Comparison of ENCODE assay signal across 8 mouse cellular contexts in the genomic region with DNA sequence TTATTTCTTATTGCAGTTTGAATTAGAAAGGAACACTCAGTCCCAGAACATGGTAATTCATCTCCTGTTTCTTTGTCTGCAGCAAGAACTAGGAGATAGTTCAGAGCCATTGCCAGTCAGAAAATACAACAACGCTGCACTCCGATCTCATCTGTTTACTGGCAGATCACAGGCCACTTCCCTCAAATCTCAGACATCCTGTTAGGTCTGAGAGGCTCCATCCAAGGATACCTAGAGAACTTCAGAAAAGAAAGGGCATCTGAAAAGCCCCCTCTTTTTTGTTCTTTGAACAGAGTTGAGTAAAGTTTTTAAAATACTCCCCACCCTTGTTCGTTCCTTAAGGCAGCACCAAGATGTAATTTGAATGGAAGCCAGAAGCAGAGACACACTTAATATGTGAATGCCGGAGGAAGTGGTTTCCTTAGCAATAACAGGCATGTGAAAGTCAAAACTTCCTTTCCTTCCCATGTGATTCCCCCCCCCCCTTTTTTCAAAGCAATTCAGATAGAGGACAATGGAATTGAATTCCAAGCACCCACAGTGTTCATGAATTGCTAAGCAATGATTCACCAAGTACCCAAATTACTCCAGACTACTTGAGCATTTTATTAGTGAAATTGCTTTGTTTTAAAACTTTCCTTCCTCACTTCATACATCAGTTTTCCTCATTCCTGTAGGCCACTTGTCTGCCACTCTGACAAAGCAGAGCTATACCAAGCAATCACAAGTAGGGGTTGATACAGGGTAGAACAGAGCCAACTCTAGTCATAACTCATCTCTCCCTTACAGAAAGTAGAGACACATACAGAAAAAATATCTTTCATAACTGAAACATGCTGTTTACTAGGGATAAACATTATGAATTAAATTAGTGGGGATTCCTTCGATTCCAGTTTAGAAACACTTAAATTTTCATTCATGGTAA.
DNase-seq lines count a peak whose midpoint lies in the region; ATAC-seq and TF ChIP-seq lines count a peak whose summit lies in the region.

No protein-coding gene starts in this region.

- H3K9ac ChIP-seq in forebrain, embryonic 12.5 days = no peak overlapping the region
- H3K9ac ChIP-seq in midbrain, embryonic 14.5 days (replicated peaks; ENCODE audit: low read length) = no peak overlapping the region
- no peak overlapping the region for H3K9ac ChIP-seq in midbrain, embryonic 16.5 days (ENCODE audit: low read depth, low read length)
- no peak overlapping the region for H3K9ac ChIP-seq in hindbrain, embryonic 11.5 days (ENCODE audit: low read depth, low read length)

- no peaks in the 10 kb centered on the region for H3K27me3 ChIP-seq in forebrain, embryonic 10.5 days (ENCODE audit: poor library complexity, severe bottlenecking)
- H3K27me3 ChIP-seq in forebrain, embryonic 12.5 days = no peaks in the 10 kb centered on the region
- H3K27me3 ChIP-seq in midbrain, embryonic 14.5 days (ENCODE audit: control insufficient read depth, insufficient read depth, low read length) = no peaks in the 10 kb centered on the region
- H3K27me3 ChIP-seq in midbrain, embryonic 16.5 days (ENCODE audit: control insufficient read depth, insufficient read depth, low read depth, low read length) = no peaks in the 10 kb centered on the region
- no peaks in the 10 kb centered on the region for H3K27me3 ChIP-seq in hindbrain, embryonic 11.5 days (ENCODE audit: control insufficient read depth, insufficient read depth, low read length)
- H3K27me3 ChIP-seq in myocyte (ENCODE audit: control insufficient read depth, insufficient read depth, insufficient read length) = no peaks in the 10 kb centered on the region

- TF ChIP-seq POLR2A in myocyte (IDR thresholded peaks at IDR 0.05; ENCODE audit: insufficient read length, low read depth) = no peak

- H3K9me3 ChIP-seq in forebrain, embryonic 10.5 days = no peaks in the 10 kb centered on the region
- no peaks in the 10 kb centered on the region for H3K9me3 ChIP-seq in forebrain, embryonic 12.5 days
- no peaks in the 10 kb centered on the region for H3K9me3 ChIP-seq in midbrain, embryonic 14.5 days (ENCODE audit: control insufficient read depth, low read length)
- no peaks in the 10 kb centered on the region for H3K9me3 ChIP-seq in midbrain, embryonic 16.5 days (replicated peaks; ENCODE audit: control insufficient read depth, low read length, poor library complexity, severe bottlenecking)
- no peaks in the 10 kb centered on the region for H3K9me3 ChIP-seq in hindbrain, embryonic 11.5 days (ENCODE audit: control insufficient read depth, low read length)

- ATAC-seq in forebrain, embryonic 12.5 days (ENCODE audit: low FRiP score) = no peak
- ATAC-seq in midbrain, embryonic 14.5 days (ENCODE audit: low FRiP score, low TSS enrichment) = no peak
- no peak for ATAC-seq in midbrain, embryonic 16.5 days
- ATAC-seq in hindbrain, embryonic 11.5 days (ENCODE audit: low FRiP score) = 0 out of 2 replicates have a peak, but pooled peaks have one; percentile 45

- H3K4me2 ChIP-seq in forebrain, embryonic 12.5 days = no peak overlapping the region
- no peak overlapping the region for H3K4me2 ChIP-seq in midbrain, embryonic 14.5 days (ENCODE audit: low read length)
- no peak overlapping the region for H3K4me2 ChIP-seq in midbrain, embryonic 16.5 days (ENCODE audit: low read length)
- no peak overlapping the region for H3K4me2 ChIP-seq in hindbrain, embryonic 11.5 days (replicated peaks; ENCODE audit: low read depth, low read length)
- peak overlapping the region; percentile 82 for H3K4me2 ChIP-seq in myocyte (ENCODE audit: low read depth)

- no peak overlapping the region for H3K4me3 ChIP-seq in forebrain, embryonic 10.5 days
- no peak overlapping the region for H3K4me3 ChIP-seq in forebrain, embryonic 12.5 days (replicated peaks)
- no peak overlapping the region for H3K4me3 ChIP-seq in midbrain, embryonic 14.5 days (replicated peaks; ENCODE audit: low read depth, low read length)
- no peak overlapping the region for H3K4me3 ChIP-seq in midbrain, embryonic 16.5 days (ENCODE audit: low read depth, low read length)
- no peak overlapping the region for H3K4me3 ChIP-seq in hindbrain, embryonic 11.5 days (ENCODE audit: low read depth, low read length)
- H3K4me3 ChIP-seq in myocyte = no peak overlapping the region

- H3ac ChIP-seq in myocyte (ENCODE audit: control insufficient read depth, insufficient read length) = no peak overlapping the region

- 76% methylated on average over 5 of the region's 5 CpGs for WGBS in forebrain, embryonic 10.5 days
- 58% methylated on average over 5 of the region's 5 CpGs for WGBS in forebrain, embryonic 12.5 days
- 47% methylated on average over 5 of the region's 5 CpGs for WGBS in midbrain, embryonic 14.5 days
- WGBS in midbrain, embryonic 16.5 days = 42% methylated on average over 5 of the region's 5 CpGs
- WGBS in hindbrain, embryonic 11.5 days = 60% methylated on average over 5 of the region's 5 CpGs

- H3K4me1 ChIP-seq in forebrain, embryonic 10.5 days = peaks cover 7% of the 10 kb centered on the region
- H3K4me1 ChIP-seq in forebrain, embryonic 12.5 days = no peaks in the 10 kb centered on the region
- H3K4me1 ChIP-seq in midbrain, embryonic 14.5 days (ENCODE audit: control insufficient read depth, insufficient read depth, low read length) = no peaks in the 10 kb centered on the region
- H3K4me1 ChIP-seq in midbrain, embryonic 16.5 days (ENCODE audit: control insufficient read depth, insufficient read depth, low read length) = no peaks in the 10 kb centered on the region
- no peaks in the 10 kb centered on the region for H3K4me1 ChIP-seq in hindbrain, embryonic 11.5 days (replicated peaks; ENCODE audit: control insufficient read depth, insufficient read depth, low read length)

- H3K79me2 ChIP-seq in myocyte (ENCODE audit: control insufficient read depth, insufficient read depth) = no peaks in the 10 kb centered on the region

- H3K27ac ChIP-seq in forebrain, embryonic 10.5 days = peak overlapping the region; percentile 40; the same call in 1 of the 2 replicates
- no peak overlapping the region for H3K27ac ChIP-seq in forebrain, embryonic 12.5 days
- no peak overlapping the region for H3K27ac ChIP-seq in midbrain, embryonic 14.5 days (replicated peaks; ENCODE audit: low read depth, low read length)
- no peak overlapping the region; the same call in 1 of the 2 replicates for H3K27ac ChIP-seq in midbrain, embryonic 16.5 days (ENCODE audit: low read length)
- no peak overlapping the region for H3K27ac ChIP-seq in hindbrain, embryonic 11.5 days (ENCODE audit: low read depth, low read length)

- H3K36me3 ChIP-seq in forebrain, embryonic 10.5 days (replicated peaks) = no peaks in the 10 kb centered on the region
- no peaks in the 10 kb centered on the region for H3K36me3 ChIP-seq in forebrain, embryonic 12.5 days (replicated peaks)
- H3K36me3 ChIP-seq in midbrain, embryonic 14.5 days (ENCODE audit: control insufficient read depth, insufficient read depth, low read length) = no peaks in the 10 kb centered on the region
- H3K36me3 ChIP-seq in midbrain, embryonic 16.5 days (ENCODE audit: control insufficient read depth, insufficient read depth, low read length) = no peaks in the 10 kb centered on the region
- no peaks in the 10 kb centered on the region for H3K36me3 ChIP-seq in hindbrain, embryonic 11.5 days (ENCODE audit: control insufficient read depth, insufficient read depth, low read length)
- no peaks in the 10 kb centered on the region for H3K36me3 ChIP-seq in myocyte (ENCODE audit: control insufficient read depth, insufficient read depth)

- DNase-seq in forebrain, embryonic 10.5 days (ENCODE audit: extremely low spot score, low spot score) = no peak
- peak; percentile 13 for DNase-seq in midbrain, embryonic 14.5 days
- DNase-seq in hindbrain, embryonic 11.5 days (ENCODE audit: low spot score) = peak; percentile 16
- DNase-seq in ovary, adult 18-20 months (ENCODE audit: low spot score) = no peak
- DNase-seq in thymus, postnatal 14 days = no peak

TF ChIP-seq in myocyte, 11 proteins besides CTCF, POLR2A, EP300 and RAD21:
- TF ChIP-seq CEBPB (IDR thresholded peaks at IDR 0.05; ENCODE audit: insufficient read depth, poor library complexity, severe bottlenecking) (no peak), TCF12 (IDR thresholded peaks at IDR 0.05; ENCODE audit: insufficient read depth, poor library complexity, severe bottlenecking) (no peak), USF1 (IDR thresholded peaks at IDR 0.05; ENCODE audit: low read depth) (peak; percentile 64)
TF ChIP-seq in myocyte: peak in this region for 1.

Comparison
In these comparisons a context has a peak if more than half of its experiments do, and no peak if none do; other contexts are left out.
1. DNase-seq: peak in midbrain, embryonic 14.5 days (single experiment) and hindbrain, embryonic 11.5 days (single experiment); none in forebrain, embryonic 10.5 days (single experiment), ovary, adult 18-20 months (single experiment) and thymus, postnatal 14 days (single experiment).